Mouse (Mus musculus): ENCODE results near the gene Nepn. TPM values are rescaled to one million over a fixed set of nuclear protein-coding genes. Genes with fewer than 3 reads are reported as not detected.

The Nepn gene
- polyA plus RNA-seq, 1 experiment from 2014 or later = not detected

DNA sequence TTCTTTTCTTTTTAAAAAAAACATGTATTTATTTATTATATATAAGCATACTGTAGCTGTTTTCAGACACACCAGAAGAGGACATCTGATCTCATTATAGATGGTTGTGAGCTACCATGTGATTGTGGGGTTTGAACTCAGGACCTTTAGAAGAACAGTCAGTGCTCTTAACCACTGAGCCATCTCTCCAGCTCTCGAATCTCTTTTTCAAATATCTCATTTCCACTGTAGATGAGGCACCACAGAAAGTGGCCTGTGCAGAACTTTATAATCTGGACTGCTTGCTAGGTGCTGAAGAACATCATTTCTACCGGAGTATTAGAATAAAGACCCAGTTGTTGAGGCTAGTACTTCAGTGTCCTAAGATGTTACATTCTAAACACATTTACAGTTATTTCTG lies 26.2 kb downstream of the Nepn start:
- ATAC-seq (replicated peaks; ENCODE audit: low FRiP score) = no peak
- 89% methylated on average over 2 of the region's 2 CpGs for WGBS
- Histone ChIP-seq H3K4me3 (replicated peaks) (no peak overlapping the region), H3K27ac (no peak overlapping the region), H3K9me3 (replicated peaks) (no peaks in the 10 kb centered on the region), H3K27me3 (no peaks in the 10 kb centered on the region), H3K36me3 (no peaks in the 10 kb centered on the region; the same call in 1 of the 2 replicates), H3K9ac (no peak overlapping the region), H3K4me2 (no peak overlapping the region), H3K4me1 (peaks cover 22% of the 10 kb centered on the region)

DNA sequence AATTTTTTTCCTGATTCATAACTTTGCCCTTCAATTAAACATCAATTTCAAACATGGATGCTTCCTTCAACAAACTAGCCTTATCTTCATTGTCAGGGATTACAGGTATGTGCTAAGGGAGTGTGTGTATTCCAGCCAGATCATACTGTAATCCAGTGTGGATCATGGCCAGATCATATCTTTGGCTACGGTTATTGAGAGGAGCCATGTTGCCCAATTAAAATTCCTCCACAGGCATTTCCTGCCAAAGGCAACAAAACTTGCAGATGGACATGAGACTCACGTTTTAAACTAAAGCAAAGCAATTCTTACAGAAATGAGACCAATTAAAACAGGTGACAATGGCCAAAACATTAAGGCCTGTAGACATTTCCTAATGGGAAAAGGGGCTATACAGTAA lies 27.7 kb downstream of the Nepn start:
- Histone ChIP-seq H3K9me3 (replicated peaks) (no peaks in the 10 kb centered on the region), H3K4me3 (replicated peaks) (peak overlapping the region; percentile 78), H3K36me3 (no peaks in the 10 kb centered on the region; the same call in 1 of the 2 replicates), H3K9ac (no peak overlapping the region), H3K4me2 (peak overlapping the region; percentile 57), H3K27me3 (no peaks in the 10 kb centered on the region), H3K27ac (no peak overlapping the region), H3K4me1 (peaks cover 22% of the 10 kb centered on the region)
- no peak for ATAC-seq (replicated peaks; ENCODE audit: low FRiP score)
- 47% methylated on average over 2 of the region's 2 CpGs for WGBS

DNA sequence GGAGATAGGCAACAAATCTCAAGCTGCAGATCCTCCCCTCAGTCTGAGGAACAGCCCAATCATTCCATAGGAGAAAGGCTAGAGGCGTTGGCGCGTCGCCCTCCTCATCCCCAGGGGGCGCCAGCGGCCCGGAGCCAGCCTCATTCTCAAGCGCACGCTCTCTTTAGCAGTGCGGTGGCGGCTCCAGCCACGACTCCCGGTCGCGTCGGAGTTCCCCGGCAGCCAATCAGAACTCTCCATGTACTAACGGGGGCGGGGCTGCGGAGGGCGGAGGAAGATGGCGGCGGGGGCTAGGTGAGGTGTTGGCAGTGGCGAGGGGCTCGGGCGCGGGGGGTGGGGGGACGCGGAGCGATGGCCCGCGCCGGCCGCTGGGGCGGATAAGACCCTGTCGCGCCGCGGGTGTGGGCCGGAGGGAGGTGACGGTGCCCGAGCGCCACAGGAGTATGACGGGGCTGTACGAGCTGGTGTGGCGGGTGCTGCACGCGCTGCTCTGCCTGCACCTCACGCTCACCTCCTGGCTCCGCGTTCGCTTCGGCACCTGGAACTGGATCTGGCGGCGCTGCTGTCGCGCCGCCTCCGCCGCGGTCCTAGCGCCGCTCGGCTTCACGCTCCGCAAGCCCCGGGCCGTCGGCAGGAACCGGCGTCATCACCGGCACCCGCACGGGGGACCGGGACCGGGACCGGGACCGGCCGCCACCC lies 28.7 kb downstream of the Nepn start, which contains the start of gene Nus1:
TSS of gene Nus1 (plus strand) at position 249 of the 699 bp plus-strand sequence.
- no peaks in the 10 kb centered on the region for H3K27me3 ChIP-seq
- ATAC-seq (replicated peaks; ENCODE audit: low FRiP score) = peak; percentile 99
- no peaks in the 10 kb centered on the region; the same call in 1 of the 2 replicates for H3K36me3 ChIP-seq
- WGBS = 1% methylated on average over 63 of the region's 79 CpGs
- H3K4me3 ChIP-seq (replicated peaks) = peak within 1 kb of the TSS; percentile 78
- H3K9me3 ChIP-seq (replicated peaks) = no peaks in the 10 kb centered on the region
- H3K27ac ChIP-seq = peak within 1 kb of the TSS; percentile 95
- peaks cover 26% of the 10 kb centered on the region for H3K4me1 ChIP-seq
- H3K4me2 ChIP-seq = peak within 1 kb of the TSS; percentile 65
- H3K9ac ChIP-seq = peak within 1 kb of the TSS; percentile 85

DNA sequence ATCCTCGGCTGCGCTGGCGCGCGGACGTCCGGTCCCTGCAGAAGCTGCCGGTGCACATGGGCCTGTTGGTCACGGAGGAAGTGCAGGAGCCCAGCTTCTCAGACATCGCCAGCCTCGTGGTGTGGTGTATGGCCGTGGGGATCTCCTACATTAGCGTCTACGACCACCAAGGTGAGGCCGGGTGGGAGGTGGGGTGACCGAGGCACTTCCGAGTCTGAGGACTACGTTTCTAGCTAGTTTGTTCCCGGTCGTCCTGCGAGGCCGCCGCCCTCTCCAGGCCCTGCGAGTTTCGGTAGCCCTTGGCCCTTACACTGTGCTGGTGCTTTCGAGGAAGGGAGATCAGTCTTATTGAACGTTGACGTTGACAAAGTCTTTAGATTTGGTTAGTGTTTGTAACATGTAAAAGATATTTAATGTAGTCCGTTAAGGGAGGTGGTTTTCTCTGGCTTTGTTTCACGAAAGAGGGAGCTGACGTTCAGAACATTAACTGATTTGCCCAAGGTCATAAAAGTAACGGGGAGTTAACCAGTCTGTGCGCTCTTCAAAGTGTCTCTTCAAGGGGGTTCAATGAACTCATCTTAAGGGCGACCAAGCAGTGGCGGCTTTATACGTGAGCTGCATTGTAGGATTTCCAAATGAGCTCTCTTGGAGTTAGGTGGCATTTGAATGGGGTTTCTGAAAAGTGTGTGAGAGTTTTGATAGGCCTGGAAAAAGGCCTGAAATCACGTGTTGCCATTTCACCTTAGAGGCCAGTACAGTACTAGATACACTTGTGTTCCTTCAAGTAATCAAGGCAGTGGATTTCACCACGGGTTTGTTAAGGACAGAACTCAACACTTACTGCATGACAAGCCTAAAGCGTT lies 29.5 kb downstream of the Nepn start:
- peak overlapping the region; percentile 85 for H3K9ac ChIP-seq
- H3K4me3 ChIP-seq (replicated peaks) = peak overlapping the region; percentile 78
- H3K9me3 ChIP-seq (replicated peaks) = no peaks in the 10 kb centered on the region
- no peaks in the 10 kb centered on the region; the same call in 1 of the 2 replicates for H3K36me3 ChIP-seq
- peak overlapping the region; percentile 95 for H3K27ac ChIP-seq
- H3K27me3 ChIP-seq = no peaks in the 10 kb centered on the region
- peak overlapping the region; percentile 65 for H3K4me2 ChIP-seq
- H3K4me1 ChIP-seq = peaks cover 27% of the 10 kb centered on the region
- under 1% methylated on average over 39 of the region's 39 CpGs for WGBS
- ATAC-seq (replicated peaks; ENCODE audit: low FRiP score) = peak; percentile 38

DNA sequence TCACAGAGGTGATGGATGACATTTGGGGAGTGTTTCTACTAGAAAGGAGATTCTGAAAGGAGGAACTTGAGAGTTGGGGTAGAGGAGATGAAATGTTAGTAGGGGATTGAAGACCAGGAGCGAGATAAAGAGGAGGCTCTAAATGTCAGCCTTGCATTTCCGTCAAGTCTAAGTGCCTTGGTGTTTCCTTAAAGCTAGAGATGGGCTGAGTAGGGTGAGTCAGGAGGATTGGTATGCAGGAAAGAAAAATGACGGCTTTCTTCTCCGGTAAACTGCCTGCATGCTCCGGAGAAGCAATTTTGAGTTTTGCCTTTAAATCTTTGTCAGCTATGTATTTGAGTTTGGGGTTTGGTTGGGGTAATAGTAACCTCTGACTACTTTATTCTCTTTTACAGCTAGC lies 30.2 kb downstream of the Nepn start:
- ATAC-seq (replicated peaks; ENCODE audit: low FRiP score) = no peak
- H3K27ac ChIP-seq = 0 out of 2 replicates have a peak overlapping the region, but pooled peaks have one; percentile 27

DNA sequence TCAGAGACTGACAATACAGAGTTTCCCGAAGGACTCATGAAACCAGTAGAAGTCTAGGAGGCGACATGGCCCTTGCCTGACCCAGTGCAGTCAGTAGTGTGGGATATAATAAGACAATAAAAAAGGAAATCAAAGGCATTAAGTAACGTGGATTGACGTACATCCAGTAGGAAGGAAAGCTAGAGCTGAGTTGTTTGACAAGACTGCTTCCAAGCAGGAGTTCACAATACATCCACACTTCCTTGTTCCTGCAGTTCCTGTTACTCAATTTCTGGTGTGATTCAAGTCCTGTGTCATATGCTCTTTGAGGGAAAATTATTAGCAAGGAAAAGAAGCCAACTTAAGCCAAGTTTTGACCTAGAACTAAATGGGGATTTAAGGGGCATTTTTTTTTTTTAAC lies 30.6 kb downstream of the Nepn start:
- 0 out of 2 replicates have a peak overlapping the region, but pooled peaks have one; percentile 27 for H3K27ac ChIP-seq
- H3K4me2 ChIP-seq = peak overlapping the region; percentile 65
- peak overlapping the region; percentile 78 for H3K4me3 ChIP-seq (replicated peaks)
- H3K4me1 ChIP-seq = peaks cover 27% of the 10 kb centered on the region
- H3K36me3 ChIP-seq = no peaks in the 10 kb centered on the region; the same call in 1 of the 2 replicates
- no peaks in the 10 kb centered on the region for H3K9me3 ChIP-seq (replicated peaks)
- no peak for ATAC-seq (replicated peaks; ENCODE audit: low FRiP score)
- no peaks in the 10 kb centered on the region for H3K27me3 ChIP-seq
- WGBS = 59% methylated on average over 4 of the region's 4 CpGs
- peak overlapping the region; percentile 85; the same call in 1 of the 2 replicates for H3K9ac ChIP-seq

More for the DNA sequence above, 30.2 kb downstream of the Nepn start:
- Histone ChIP-seq H3K4me3 (replicated peaks) (peak overlapping the region; percentile 78), H3K9ac (peak overlapping the region; percentile 85; the same call in 1 of the 2 replicates), H3K36me3 (no peaks in the 10 kb centered on the region; the same call in 1 of the 2 replicates), H3K27me3 (no peaks in the 10 kb centered on the region), H3K9me3 (replicated peaks) (no peaks in the 10 kb centered on the region), H3K4me2 (peak overlapping the region; percentile 65), H3K4me1 (peaks cover 27% of the 10 kb centered on the region)
- WGBS = 40% methylated on average over 5 of the region's 5 CpGs

DNA sequence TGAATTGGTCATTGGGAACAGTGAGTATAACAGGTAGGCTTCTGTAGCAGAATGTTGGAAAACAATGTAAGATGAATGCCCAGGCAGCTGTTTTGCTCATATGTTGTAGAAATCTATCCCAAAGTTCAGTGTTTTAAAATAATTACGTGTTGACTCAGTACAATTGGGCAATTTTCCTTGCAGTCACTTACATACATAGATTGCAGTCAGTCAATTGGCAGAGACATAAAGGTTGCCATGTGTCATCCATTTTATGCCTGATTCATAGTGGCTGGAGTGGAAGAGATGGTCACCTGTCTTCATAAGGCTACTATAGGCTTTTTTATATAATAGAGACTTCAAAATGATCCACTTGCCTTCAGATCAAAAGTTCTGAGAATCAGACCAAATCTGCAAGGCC lies 31.8 kb downstream of the Nepn start:
- peaks cover 27% of the 10 kb centered on the region for H3K4me1 ChIP-seq
- H3K4me2 ChIP-seq = no peak overlapping the region
- no peaks in the 10 kb centered on the region for H3K27me3 ChIP-seq
- H3K9ac ChIP-seq = no peak overlapping the region
- H3K9me3 ChIP-seq (replicated peaks) = no peaks in the 10 kb centered on the region
- 90% methylated on average over 1 of the region's 1 CpGs for WGBS
- no peak for ATAC-seq (replicated peaks; ENCODE audit: low FRiP score)
- no peak overlapping the region for H3K4me3 ChIP-seq (replicated peaks)
- H3K36me3 ChIP-seq = peaks cover 4% of the 10 kb centered on the region; the same call in 1 of the 2 replicates
- H3K27ac ChIP-seq = no peak overlapping the region

DNA sequence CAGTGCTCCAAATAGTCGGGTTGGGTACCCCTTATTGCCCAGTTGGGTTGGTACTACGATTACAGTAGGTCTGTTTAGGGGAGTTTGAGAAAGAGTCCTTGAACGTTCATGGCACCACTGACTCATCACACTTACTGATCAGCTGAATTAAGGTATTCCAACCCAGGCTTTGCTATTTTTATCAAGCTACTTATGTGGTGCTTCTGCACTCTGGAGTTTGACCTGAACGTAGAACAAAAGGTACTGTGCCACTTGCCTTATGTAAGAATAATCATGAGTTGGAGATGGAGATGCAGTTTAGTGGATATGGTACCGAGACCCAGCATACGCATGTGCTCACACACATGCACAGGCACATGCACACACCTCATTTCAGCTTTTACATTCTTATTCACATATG lies 32.9 kb downstream of the Nepn start:
- no peak overlapping the region for H3K4me3 ChIP-seq (replicated peaks)
- H3K9me3 ChIP-seq (replicated peaks) = no peaks in the 10 kb centered on the region
- no peak overlapping the region for H3K4me2 ChIP-seq
- no peaks in the 10 kb centered on the region for H3K27me3 ChIP-seq
- H3K4me1 ChIP-seq = peaks cover 23% of the 10 kb centered on the region
- ATAC-seq (replicated peaks; ENCODE audit: low FRiP score) = no peak
- H3K9ac ChIP-seq = no peak overlapping the region
- peaks cover 4% of the 10 kb centered on the region; the same call in 1 of the 2 replicates for H3K36me3 ChIP-seq
- 94% methylated on average over 6 of the region's 6 CpGs for WGBS
- H3K27ac ChIP-seq = no peak overlapping the region

DNA sequence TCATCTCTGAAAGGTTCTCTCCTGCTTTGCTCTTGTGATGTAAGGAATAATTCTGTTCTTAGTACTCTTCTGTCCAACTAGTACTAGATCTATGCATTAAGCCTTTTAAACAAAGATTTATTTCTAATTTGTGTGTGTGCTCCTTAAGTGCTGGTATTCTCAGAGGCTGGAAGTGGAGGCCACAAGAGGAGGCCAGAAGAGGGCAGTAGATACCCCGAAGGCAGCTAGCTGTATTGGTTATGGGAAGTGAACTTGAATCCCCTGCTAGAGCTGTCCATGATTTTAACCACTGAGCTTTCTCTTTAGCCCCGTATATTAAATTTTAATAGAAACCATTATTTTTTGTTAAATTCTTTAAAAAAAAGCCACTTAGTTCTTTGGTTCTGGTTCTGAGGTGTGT lies 34.3 kb downstream of the Nepn start:
- WGBS = 85% methylated on average over 2 of the region's 2 CpGs
- ATAC-seq (replicated peaks; ENCODE audit: low FRiP score) = no peak

DNA sequence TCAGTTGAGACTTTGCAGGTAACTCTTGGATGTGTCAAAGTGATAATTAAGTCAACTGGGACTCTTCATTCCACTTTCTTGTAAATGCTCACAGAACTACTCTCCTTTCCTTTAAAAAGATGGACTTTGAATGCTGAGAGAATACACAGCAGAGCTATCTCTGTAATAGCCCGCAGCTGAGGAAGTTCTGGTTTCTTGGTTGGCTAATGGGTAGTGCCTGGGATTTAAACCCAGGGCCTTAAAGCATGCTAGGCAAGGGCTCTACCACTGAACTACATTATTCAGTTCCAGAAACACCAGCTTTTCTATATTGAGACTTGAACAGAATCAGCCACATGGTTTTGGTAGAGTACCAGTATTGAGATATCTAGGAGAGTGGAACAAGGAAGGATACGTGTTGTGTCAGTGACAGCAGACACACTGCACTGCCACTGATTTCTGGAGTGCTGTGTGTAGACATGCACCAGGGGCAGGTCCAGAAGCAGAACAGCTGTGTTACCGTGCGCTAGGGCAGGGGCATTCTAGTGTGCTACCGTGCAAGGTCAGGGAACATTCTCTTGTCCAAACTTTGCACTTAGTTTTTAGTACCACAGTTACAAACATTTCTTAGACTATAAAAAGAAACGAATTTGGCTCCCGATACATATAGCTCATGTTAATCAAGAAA lies 37.7 kb downstream of the Nepn start:
- no peak overlapping the region for H3K9ac ChIP-seq
- no peak overlapping the region for H3K4me2 ChIP-seq
- H3K27ac ChIP-seq = no peak overlapping the region
- no peaks in the 10 kb centered on the region for H3K27me3 ChIP-seq
- peaks cover 7% of the 10 kb centered on the region; the same call in 1 of the 2 replicates for H3K4me1 ChIP-seq
- H3K4me3 ChIP-seq (replicated peaks) = no peak overlapping the region
- H3K9me3 ChIP-seq (replicated peaks) = no peaks in the 10 kb centered on the region
- peaks cover 22% of the 10 kb centered on the region for H3K36me3 ChIP-seq
- 80% methylated on average over 7 of the region's 7 CpGs for WGBS
- ATAC-seq (replicated peaks; ENCODE audit: low FRiP score) = no peak

More for the DNA sequence above, 34.3 kb downstream of the Nepn start:
- Histone ChIP-seq H3K27ac (no peak overlapping the region), H3K4me3 (replicated peaks) (no peak overlapping the region), H3K36me3 (peaks cover 4% of the 10 kb centered on the region; the same call in 1 of the 2 replicates), H3K4me1 (peaks cover 22% of the 10 kb centered on the region), H3K4me2 (no peak overlapping the region), H3K9ac (no peak overlapping the region), H3K9me3 (replicated peaks) (no peaks in the 10 kb centered on the region), H3K27me3 (no peaks in the 10 kb centered on the region)

DNA sequence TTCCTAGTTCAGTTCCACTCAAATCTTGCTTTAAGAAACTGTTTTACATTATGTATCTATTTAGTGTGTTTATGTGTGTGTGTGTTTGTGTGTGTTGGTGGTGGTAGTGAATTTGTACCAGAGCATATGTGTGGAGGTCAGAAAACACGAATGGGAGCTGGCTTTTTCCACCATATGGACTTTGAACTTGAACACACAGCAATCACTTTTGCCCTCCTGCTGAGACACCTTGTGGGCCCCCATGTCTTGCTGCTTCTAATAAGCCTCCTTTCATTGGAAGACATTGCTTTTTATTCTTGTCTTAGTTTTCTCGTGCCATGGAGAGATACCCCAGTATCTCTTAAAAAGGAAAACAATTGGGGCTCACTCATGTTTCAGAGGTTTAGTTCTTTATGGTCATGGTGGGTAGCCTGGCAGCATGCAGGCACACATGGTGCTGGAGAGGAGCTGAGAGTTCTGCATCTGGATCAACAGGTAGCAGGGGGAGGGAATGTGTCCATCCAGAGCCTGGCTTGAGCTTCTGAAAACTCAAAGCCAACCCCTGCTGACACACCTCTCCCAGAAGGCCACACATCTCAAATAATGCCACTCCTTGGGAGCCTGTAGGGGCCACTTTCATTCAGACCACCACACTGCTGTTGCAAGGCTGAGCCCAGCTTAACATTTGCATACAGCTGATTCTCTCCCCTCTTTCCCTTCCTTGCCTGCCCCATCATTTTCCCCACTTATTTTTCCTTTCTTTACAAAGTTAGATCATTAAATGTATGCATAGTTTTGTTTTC lies 39.1 kb downstream of the Nepn start:
- 0 out of 2 replicates have a peak, but pooled peaks have one; percentile 33 for ATAC-seq (replicated peaks; ENCODE audit: low FRiP score)
- 0 out of 2 replicates have a peak, but pooled peaks cover 3% of the 10 kb centered on the region for H3K4me1 ChIP-seq
- WGBS = 45% methylated on average over 2 of the region's 2 CpGs

More for the DNA sequence above, 39.1 kb downstream of the Nepn start:
- Histone ChIP-seq H3K9me3 (replicated peaks) (no peaks in the 10 kb centered on the region), H3K36me3 (peaks cover 34% of the 10 kb centered on the region), H3K9ac (no peak overlapping the region), H3K27me3 (no peaks in the 10 kb centered on the region), H3K27ac (no peak overlapping the region), H3K4me3 (replicated peaks) (no peak overlapping the region), H3K4me2 (no peak overlapping the region)
